Mouse (Mus musculus) adrenal gland, postnatal 25 days (tissue): ENCODE results near the gene Rrp12. TPM values are rescaled to one million over a fixed set of nuclear protein-coding genes. Genes with fewer than 3 reads are reported as not detected.
A peak's percentile ranks its signal among the peaks of the same experiment; 100 is the strongest.

Source experiments
- DNase-seq: peaks from one replicate; pipeline ENCODE4 v3.0.0; 2021; ENCODE audit warnings: mixed read lengths
- total RNA-seq: library from RNA; stranded (reverse); gene quantifications from 2 replicates; pipeline ENCODE4 v1.2.3, GENCODE M21; 2021

Rrp12 gene
- total RNA-seq, 1 experiment from 2014 or later = 12.3 TPM

GRCm38 (mm10) chr19:41847992-41848851 is 47.8 kb downstream of the Rrp12 start, which contains the start of gene Frat2:
TSS of gene Frat2 (minus strand) at chr19:41848132.
- DNase-seq = peak; percentile 87

- DNase-seq = peak; percentile 44
Observed at GRCm38 (mm10) chr19:41847614-41847991, 48.4 kb downstream of the Rrp12 start.

- peak; percentile 52 for DNase-seq
Observed at GRCm38 (mm10) chr19:41847091-41847581, 48.8 kb downstream of the Rrp12 start.

GRCm38 (mm10) chr19:41846366-41847090 is 49.4 kb downstream of the Rrp12 start:
- peak; percentile 53 for DNase-seq

GRCm38 (mm10) chr19:41844345-41844744 is 51.6 kb downstream of the Rrp12 start:
- DNase-seq = no peak

GRCm38 (mm10) chr19:41842706-41843105 is 53.3 kb downstream of the Rrp12 start:
- no peak for DNase-seq

GRCm38 (mm10) chr19:41842196-41842595 is 53.8 kb downstream of the Rrp12 start:
- no peak for DNase-seq

GRCm38 (mm10) chr19:41841105-41841750 is 54.7 kb downstream of the Rrp12 start:
- DNase-seq = no peak

GRCm38 (mm10) chr19:41839685-41840084 is 56.3 kb downstream of the Rrp12 start:
- DNase-seq = no peak

- no peak for DNase-seq
Observed at GRCm38 (mm10) chr19:41838808-41839207, 57.2 kb downstream of the Rrp12 start.

GRCm38 (mm10) chr19:41837917-41838261 is 58.1 kb downstream of the Rrp12 start:
- DNase-seq = no peak

GRCm38 (mm10) chr19:41837194-41837916 is 58.6 kb downstream of the Rrp12 start:
- DNase-seq = no peak

GRCm38 (mm10) chr19:41836719-41837118 is 59.3 kb downstream of the Rrp12 start:
- no peak for DNase-seq

GRCm38 (mm10) chr19:41835816-41836215 is 60.2 kb downstream of the Rrp12 start:
- peak; percentile 29 for DNase-seq

GRCm38 (mm10) chr19:41835407-41835806 is 60.6 kb downstream of the Rrp12 start:
- no peak for DNase-seq

- no peak for DNase-seq
Observed at GRCm38 (mm10) chr19:41832501-41833201, 63.3 kb downstream of the Rrp12 start.

GRCm38 (mm10) chr19:41831718-41832391 is 64.1 kb downstream of the Rrp12 start:
- no peak for DNase-seq

- DNase-seq = peak; percentile 66
Observed at GRCm38 (mm10) chr19:41831101-41831570, 64.8 kb downstream of the Rrp12 start.

GRCm38 (mm10) chr19:41830106-41831031 is 65.6 kb downstream of the Rrp12 start:
- DNase-seq = peak; percentile 50
